Mouse (Mus musculus) ovary, postnatal 36 days (tissue): Measurements from ENCODE around the gene Gm42906.

Source experiments
- DNase-seq: peaks from one replicate; pipeline ENCODE4 v3.0.0; 2022; ENCODE audit warnings: low spot score, mixed read lengths

Gm42906 gene

GRCm38 (mm10) chr5:151189321-151189720, 238.6 kb downstream of the Gm42906 start:
- no peak for DNase-seq

DNA sequence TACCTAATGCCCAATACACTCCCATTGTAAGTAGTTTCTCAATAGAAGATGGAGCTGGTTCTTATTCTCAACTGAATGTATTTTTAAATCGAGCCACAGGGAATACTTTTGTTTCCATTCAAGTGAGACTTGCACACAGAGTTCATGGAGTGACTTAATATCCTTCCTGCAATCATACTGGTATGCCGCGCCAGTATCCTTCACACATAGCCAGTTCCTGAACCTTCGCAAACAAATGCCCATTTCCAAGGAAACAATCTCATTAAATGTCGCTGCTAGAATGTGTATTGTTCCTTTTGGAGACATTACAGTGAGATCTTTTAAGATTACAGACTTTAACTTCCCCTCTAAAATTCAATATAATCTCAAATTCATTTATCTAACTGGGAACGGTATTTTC, 239.3 kb downstream of the Gm42906 start:
- DNase-seq = no peak

DNA sequence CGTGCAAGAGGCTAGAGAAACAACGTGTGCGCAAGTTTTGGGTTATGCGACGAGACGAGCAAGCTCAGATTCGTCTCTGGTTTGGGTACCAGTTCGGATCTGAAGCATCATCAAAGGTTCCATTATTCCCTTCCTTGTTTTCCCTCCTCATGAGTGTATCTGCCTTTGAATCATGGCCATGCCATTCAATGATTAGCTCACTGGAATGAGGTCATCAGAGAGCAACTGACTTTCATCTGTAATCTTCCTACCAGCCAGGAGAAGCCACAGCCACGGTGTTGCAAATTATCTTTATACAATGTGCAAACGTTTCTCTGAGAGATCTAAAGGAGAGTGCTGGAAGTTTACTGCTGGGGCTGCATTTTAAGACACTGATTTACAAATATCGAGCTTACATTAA, 240.6 kb downstream of the Gm42906 start:
- no peak for DNase-seq

DNA sequence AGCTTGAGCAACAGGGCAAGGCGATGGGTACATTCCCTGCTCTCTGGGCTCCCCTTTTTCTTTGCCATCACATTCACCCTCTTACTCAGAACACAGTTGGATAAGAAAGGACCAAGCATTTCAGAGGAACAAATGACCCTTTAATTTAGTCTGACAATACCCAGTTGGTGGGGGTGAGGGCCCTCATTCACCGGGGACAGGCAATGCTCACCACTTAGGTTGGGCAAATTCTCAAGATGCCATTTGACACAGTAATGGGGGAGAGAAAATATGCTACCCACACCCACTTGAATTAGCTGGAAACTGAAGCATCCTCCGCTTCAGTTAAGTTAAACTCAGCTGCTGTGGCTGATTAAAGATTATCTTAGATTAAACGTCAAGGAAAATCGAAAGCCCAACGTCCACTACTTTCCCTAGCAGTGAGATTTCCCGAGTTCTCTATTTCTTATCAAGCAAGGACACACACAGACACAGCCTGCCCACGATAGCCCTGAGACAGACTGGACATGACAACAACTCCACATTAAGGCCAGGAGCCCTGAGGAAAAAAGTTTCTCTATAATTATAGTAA, 242.6 kb downstream of the Gm42906 start:
- no peak for DNase-seq

DNA sequence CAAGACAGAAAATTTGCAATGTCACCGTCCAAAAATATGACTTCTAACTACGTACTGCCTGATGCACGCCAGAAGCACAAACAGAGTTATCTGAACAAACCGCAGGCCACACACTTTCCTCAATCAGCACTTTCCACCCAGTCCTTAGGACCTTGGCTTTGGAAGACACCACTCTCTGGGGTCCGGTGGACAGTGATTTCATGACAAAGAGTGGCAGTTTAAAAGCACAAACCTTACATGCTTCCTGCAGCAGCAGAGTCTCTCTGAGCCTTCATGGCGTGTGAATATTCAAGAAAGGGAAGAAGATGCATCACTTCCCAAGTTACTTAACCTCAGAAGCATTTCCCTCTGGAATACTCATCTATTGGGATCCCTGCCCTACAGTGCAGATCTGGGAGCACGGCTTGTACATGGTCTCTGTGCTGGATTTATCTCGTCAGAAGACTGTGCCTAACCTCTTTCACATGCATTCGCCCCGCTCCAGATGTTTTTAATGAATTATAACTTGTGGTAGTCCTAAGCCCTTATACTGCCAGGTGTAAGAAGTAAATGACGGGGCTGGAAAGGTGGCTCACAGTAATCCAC, 244.2 kb downstream of the Gm42906 start:
- no peak for DNase-seq

- no peak for DNase-seq
Measured at GRCm38 (mm10) chr5:151181288-151181687, 246.7 kb downstream of the Gm42906 start.

- DNase-seq = no peak
Measured at GRCm38 (mm10) chr5:151180176-151180785, 247.7 kb downstream of the Gm42906 start.

GRCm38 (mm10) chr5:151177171-151177570, 250.8 kb downstream of the Gm42906 start:
- no peak for DNase-seq

GRCm38 (mm10) chr5:151175897-151176313, 252.1 kb downstream of the Gm42906 start:
- DNase-seq = no peak

DNA sequence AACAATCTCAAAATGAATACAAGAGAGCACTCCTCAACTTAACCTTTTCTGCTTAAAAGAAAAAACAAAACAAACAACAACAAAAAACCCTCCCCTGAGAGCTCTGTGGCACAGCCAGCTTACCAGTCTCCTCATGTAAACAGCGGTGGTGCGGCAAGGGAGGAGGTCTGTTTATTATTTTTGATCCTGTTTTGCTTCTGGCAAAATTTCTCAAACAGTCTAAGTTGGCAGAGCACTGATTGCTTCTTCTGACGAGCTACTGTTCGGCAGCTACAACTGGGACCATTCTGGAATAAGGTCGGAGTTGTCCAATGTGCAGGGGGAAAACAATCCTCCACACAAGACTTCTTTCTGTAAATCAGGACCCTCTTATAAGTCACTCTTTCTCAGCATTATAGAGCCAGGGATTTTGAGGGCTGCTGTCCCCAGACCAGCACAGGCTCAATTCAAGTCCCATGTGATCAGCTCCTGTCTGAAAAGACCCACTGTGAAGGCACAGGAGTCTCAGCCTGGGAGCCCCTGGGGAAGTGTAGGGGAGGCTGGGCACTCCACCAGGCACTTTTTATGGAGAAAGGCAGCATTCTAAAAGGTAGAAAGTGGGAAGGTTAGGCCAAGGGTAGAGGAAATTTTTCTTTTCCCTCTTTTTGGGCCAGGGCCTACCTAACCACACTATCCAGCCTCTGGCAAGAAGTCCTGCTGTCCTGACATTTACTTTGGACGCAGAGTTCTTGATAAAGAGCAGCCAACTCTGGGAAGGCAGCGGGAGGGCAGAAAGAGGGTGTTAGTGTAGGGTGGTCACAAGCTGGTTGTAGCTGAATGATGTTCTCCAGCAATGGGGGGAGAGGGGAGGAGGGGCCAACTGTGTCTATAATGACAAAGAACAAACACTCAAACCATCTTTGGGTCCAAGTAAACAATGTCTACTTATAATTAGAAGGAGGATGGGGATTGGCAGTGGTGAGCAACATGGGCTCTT, 253.2 kb downstream of the Gm42906 start:
- no peak for DNase-seq

- DNase-seq = no peak
Measured at GRCm38 (mm10) chr5:151173774-151174173, 254.2 kb downstream of the Gm42906 start.

DNA sequence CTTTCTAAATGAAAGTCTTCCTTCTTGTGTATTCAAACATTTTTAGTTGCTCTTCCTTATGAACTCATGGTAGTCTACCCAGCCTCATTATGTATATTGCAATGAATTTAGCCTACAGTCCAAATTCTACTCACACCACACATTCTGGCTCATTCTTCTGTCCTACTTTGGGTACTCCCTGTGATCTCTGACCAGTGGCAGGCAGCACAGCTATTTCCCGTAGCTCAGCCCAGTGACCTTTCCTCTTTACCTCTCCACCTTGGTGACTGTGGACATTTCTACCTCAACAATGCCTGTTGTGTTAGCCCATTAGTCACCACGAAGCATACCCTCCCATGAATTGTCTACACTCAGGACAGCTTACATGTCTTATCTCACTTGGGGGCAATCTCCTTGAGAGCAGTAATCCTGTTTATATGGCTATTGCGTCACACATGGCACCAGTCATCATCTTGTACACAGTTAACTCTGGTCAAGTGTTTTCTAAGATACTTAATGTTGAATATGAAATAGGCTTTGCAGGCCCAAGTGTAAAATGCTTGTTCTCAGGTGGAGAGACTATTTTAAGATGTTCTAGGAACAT, 257.7 kb downstream of the Gm42906 start:
- no peak for DNase-seq

- DNase-seq = no peak
Measured at GRCm38 (mm10) chr5:151168191-151168590, 259.8 kb downstream of the Gm42906 start.

GRCm38 (mm10) chr5:151167641-151168040, 260.3 kb downstream of the Gm42906 start:
- DNase-seq = no peak

DNA sequence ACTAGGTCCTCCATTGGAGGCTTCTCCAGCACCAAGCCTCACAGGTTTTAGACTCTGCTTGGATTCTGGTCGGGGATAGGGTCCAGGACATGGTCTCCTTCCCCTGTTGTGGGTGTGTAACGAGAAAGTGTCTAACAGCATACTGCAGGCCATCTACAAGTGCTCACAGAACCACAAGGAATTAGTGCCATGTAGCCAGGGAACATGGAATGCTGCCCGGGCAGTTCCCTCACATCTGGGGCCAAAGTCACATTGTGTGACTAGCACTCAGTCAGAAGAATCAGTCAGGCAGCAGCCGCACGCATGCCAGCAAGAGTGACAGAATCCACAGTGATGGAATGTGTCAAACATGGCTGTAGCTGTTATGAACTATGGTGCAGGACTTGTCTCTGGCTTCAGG, 261.7 kb downstream of the Gm42906 start:
- peak; percentile 17 for DNase-seq

- no peak for DNase-seq
Measured at GRCm38 (mm10) chr5:151165381-151166016, 262.5 kb downstream of the Gm42906 start.

DNA sequence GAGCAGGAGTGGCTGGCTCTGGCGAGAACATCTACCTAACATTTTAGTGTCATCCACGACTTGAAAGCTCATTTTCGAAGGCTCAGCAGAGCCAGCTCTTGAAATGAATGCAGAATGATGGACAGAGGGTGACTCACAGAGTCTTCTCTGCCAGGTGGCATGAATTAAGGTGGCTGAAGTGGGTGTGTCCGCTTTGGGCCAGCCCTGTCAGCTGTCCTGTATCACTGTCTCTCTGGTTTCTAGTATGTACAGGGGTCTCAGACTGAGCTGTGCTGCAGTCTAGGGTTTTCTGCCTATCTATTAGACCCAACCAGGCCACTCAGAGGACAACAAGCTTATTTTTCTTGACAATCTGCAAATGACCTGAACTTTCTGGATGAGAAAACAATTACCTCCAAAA, 263.1 kb downstream of the Gm42906 start:
- DNase-seq = no peak

DNA sequence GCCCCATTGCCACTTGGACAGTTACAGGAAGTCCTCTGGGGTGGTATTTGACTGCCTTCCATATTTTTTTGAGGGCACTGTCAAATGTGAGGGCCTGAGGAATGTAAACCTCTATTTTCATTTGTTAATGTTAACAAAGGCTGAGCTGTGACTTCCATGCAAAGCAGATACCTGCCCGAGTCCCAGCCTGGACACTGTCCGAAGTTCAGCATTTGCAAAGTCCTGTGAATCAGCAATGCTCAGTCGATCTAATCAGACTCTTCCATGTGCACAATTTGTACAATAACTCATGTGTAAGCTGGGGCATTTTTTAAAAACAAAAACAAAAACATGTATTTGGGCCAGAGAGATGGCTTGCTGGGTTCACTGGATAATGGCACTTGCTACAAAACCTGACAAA, 265.3 kb downstream of the Gm42906 start:
- no peak for DNase-seq

DNA sequence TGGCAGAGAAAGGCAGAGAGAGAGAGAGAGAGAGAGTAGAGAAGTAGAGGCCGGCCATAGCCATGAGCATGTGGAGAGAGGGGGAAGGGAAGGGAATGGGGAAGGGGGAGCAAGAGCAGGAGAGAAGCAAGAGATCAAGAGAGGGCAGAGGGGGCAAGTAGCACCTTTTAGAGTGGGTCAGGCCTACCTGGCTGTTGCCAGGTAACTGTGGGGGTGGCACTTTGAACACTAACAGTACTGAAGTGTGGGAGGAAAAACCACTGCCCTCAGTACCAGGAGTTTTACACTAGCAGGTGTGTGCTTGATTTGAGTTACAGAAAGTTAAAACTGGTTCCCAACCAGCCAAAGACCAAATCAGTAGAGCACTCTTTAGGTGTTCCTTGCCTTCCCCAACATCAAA, 272.7 kb downstream of the Gm42906 start:
- DNase-seq = no peak

GRCm38 (mm10) chr5:151154780-151155179, 273.2 kb downstream of the Gm42906 start:
- DNase-seq = no peak

DNA sequence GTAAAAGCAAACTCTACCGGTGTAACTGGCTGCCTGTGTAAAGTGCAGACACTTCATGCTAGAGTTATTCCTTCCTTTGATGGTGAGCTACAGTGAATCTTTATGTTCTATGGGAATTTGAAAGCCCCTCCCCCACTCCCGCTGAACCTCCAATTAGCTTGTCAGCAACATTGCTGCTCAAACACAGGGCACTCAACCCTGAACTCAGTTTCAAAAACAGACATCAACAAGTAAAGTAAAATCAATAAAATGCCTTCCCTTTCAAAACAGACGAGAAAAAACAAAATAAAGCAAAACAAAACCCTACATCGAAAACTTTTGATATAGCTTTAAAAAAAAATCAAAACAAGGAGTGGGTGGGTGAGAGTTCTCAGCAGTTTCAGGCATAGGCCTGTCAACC, 273.9 kb downstream of the Gm42906 start:
- no peak for DNase-seq

GRCm38 (mm10) chr5:151151549-151151948, 276.4 kb downstream of the Gm42906 start:
- no peak for DNase-seq
